Mouse (Mus musculus) embryonic facial prominence, embryonic 12.5 days (tissue): ENCODE results near the gene Ak3. TPM values are rescaled to one million over a fixed set of nuclear protein-coding genes. Genes with fewer than 3 reads are reported as not detected.

Experiments
- ATAC-seq: fragments of 200-750 bp; cut with Nextera tagmentation; 2 replicates; pipeline ENCODE4 v1.8.0; 2017; ENCODE audit not compliant: insufficient number of reproducible peaks, insufficient read depth, low FRiP score, low TSS enrichment
- H3K27ac ChIP-seq: fragments of 300-500 bp; sonication (generic); 2 replicates; pipeline ENCODE4 v1.5.1; 2016; ENCODE audit warnings: mild to moderate bottlenecking
- H3K27me3 ChIP-seq: fragments of 300-500 bp; sonication (generic); 2 replicates; pipeline ENCODE4 v1.6.1; 2016; ENCODE audit warnings: mild to moderate bottlenecking, moderate library complexity
- H3K36me3 ChIP-seq: fragments of 300-500 bp; sonication (generic); 2 replicates; pipeline ENCODE4 v1.6.1; 2016; ENCODE audit warnings: mild to moderate bottlenecking
- H3K4me1 ChIP-seq: fragments of 300-500 bp; sonication (generic); 2 replicates; pipeline ENCODE4 v1.6.1; 2016
- H3K4me2 ChIP-seq: fragments of 300-500 bp; sonication (generic); replicated peaks from 2 replicates; pipeline ENCODE4 v1.6.1; 2016; ENCODE audit warnings: mild to moderate bottlenecking, moderate library complexity
- H3K4me3 ChIP-seq: fragments of 300-500 bp; sonication (generic); 2 replicates; pipeline ENCODE4 v1.5.1; 2016; ENCODE audit warnings: mild to moderate bottlenecking
- H3K9ac ChIP-seq: fragments of 300-500 bp; sonication (generic); 2 replicates; pipeline ENCODE4 v1.6.1; 2016; ENCODE audit warnings: mild to moderate bottlenecking, moderate library complexity
- H3K9me3 ChIP-seq: fragments of 300-500 bp; sonication (generic); 2 replicates; pipeline ENCODE4 v1.6.1; 2016; ENCODE audit warnings: mild to moderate bottlenecking, moderate library complexity
- WGBS: fragments of 180-500 bp; shearing (Covaris S2); methylation state at CpG from one replicate; pipeline ENCODE4 v1.1.7; 2016; 5-methylcytosine and 5-hydroxymethylcytosine counted together
- polyA plus RNA-seq: library from polyadenylated mRNA; unstranded; fragments of >200 nt; fragmentation: Nextera tagmentation; extraction: Ambion mirVana; gene quantifications from 2 replicates; pipeline ENCODE4 v1.2.1, GENCODE M21; 2016

The Ak3 gene
- polyA plus RNA-seq, 1 experiment from 2014 or later = 74.8 TPM

GRCm38 (mm10) chr19:28990194-28990589 is 57.6 kb downstream of the Ak3 start, which contains the start of gene Cdc37l1:
Cdc37l1 (plus strand) TSS chr19:28990352.
- peak; percentile 97 for ATAC-seq
- Histone ChIP-seq H3K27me3 (no peaks in the 10 kb centered on the region), H3K4me1 (peaks cover 7% of the 10 kb centered on the region), H3K9ac (peak within 1 kb of the TSS; percentile 93), H3K4me2 (peak within 1 kb of the TSS; percentile 79), H3K4me3 (peak within 1 kb of the TSS; percentile 97), H3K9me3 (no peaks in the 10 kb centered on the region), H3K36me3 (peaks cover 13% of the 10 kb centered on the region), H3K27ac (peak within 1 kb of the TSS; percentile 83)
- WGBS = under 1% methylated on average over 37 of the region's 37 CpGs

DNA sequence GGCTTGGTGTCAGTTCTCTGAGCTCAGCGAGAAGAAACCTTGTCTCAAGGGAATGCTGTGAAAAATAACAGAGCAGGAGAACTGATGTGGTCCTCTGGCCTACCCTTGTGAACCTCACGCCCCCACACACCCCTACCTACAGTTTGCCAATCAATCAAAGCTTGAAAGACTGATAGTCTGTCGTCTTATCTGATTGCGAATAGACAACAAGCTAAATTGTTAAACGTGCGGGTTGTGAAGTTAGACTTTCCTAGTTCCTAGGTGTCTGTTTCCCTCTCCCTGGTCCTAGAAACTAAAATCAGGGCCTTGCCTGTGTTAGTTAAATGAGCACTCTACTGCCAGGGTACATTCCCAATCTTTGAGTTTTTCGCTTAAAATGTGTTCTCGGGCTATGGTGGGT is 58.2 kb downstream of the Ak3 start:
- Histone ChIP-seq H3K9ac (peak overlapping the region; percentile 93), H3K4me1 (peaks cover 7% of the 10 kb centered on the region), H3K4me3 (peak overlapping the region; percentile 97), H3K27me3 (no peaks in the 10 kb centered on the region), H3K9me3 (no peaks in the 10 kb centered on the region), H3K36me3 (peaks cover 7% of the 10 kb centered on the region), H3K4me2 (peak overlapping the region; percentile 79), H3K27ac (0 out of 2 replicates have a peak overlapping the region, but pooled peaks have one; percentile 83)
- no peak for ATAC-seq
- 70% methylated on average over 8 of the region's 8 CpGs for WGBS

GRCm38 (mm10) chr19:28982617-28983016 is 65.1 kb downstream of the Ak3 start:
- WGBS = 69% methylated on average over 7 of the region's 7 CpGs
- no peaks in the 10 kb centered on the region for H3K4me1 ChIP-seq
- H3K9me3 ChIP-seq = no peaks in the 10 kb centered on the region
- H3K27ac ChIP-seq = no peak overlapping the region
- no peak for ATAC-seq
- H3K4me3 ChIP-seq = no peak overlapping the region
- no peak overlapping the region for H3K9ac ChIP-seq
- no peak overlapping the region for H3K4me2 ChIP-seq
- H3K27me3 ChIP-seq = no peaks in the 10 kb centered on the region
- H3K36me3 ChIP-seq = no peaks in the 10 kb centered on the region

DNA sequence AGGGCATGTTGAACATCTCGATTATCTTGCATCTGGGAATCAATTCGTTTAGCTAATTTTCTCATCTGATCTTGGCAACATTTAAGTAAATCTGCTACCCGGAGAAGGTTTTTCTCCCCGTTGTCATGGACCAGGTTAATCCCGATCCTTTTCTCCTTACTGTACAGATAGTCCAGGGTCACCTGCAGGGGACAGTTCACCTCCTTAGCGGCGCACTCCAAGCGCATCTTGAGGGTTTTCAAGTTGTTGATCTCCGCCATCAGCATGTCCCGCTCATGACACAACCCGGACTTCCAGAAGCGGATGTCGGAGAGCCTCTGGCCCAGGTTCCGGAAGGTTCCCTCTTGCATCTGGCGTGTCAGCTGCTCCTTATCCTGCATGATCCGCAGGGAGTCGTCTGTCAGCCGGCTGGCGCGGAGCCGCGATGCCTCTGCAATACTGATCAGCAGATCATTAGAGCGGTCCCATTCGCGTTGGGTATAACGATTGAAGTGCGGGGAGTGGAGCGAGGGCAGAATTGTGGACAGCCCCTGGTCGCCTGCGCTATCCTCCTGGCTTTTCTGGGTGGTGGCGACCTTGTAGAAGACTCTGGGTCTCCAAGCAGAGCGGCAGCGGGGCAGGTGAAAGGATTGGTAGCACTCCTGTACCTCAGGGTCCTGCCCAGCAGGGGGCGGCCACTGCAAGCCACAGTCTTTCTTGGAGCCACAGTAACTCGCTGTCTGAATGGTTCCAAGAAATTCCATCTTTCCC is 72.7 kb downstream of the Ak3 start:
- no peak overlapping the region for H3K27ac ChIP-seq
- peak overlapping the region; percentile 79 for H3K4me2 ChIP-seq
- H3K9ac ChIP-seq = peak overlapping the region; percentile 31; the same call in 1 of the 2 replicates
- no peaks in the 10 kb centered on the region for H3K36me3 ChIP-seq
- 0 out of 2 replicates have a peak, but pooled peaks cover 4% of the 10 kb centered on the region for H3K4me1 ChIP-seq
- peak overlapping the region; percentile 37 for H3K4me3 ChIP-seq
- no peaks in the 10 kb centered on the region for H3K9me3 ChIP-seq
- peaks cover 12% of the 10 kb centered on the region; the same call in 1 of the 2 replicates for H3K27me3 ChIP-seq
- peak; percentile 56; the same call in 1 of the 2 replicates for ATAC-seq
- 17% methylated on average over 35 of the region's 35 CpGs for WGBS

Other genes with a start within 250 kb of the Ak3 start
- 1.1 and 2.2 TPM in 2 replicates for gene Slc1a1, start 212.9 kb downstream of the Ak3 start, polyA plus RNA-seq
- gene Plpp6, start 84.0 kb downstream of the Ak3 start, polyA plus RNA-seq = 7.0 and 7.7 TPM in 2 replicates
- gene 4430402I18Rik, start 80.2 kb downstream of the Ak3 start, polyA plus RNA-seq = 0.26 and 0.76 TPM in 2 replicates
- 48.3 and 50.7 TPM in 2 replicates for gene Cdc37l1, start 57.6 kb downstream of the Ak3 start, polyA plus RNA-seq
- gene Rcl1, start 53.4 kb upstream of the Ak3 start, polyA plus RNA-seq = 62.9 TPM in 2 replicates
- gene Jak2, start 203.9 kb upstream of the Ak3 start, polyA plus RNA-seq = 14.4 and 15.7 TPM in 2 replicates